Mouse (Mus musculus): Measurements from ENCODE around the gene Dido1. TPM values are rescaled to one million over a fixed set of nuclear protein-coding genes. Genes with fewer than 3 reads are reported as not detected.
A peak's percentile ranks its signal among the peaks of the same experiment; 100 is the strongest.

The Dido1 gene
- total RNA-seq, 1 experiment, result 84.7 TPM

- Histone ChIP-seq H3K9ac (ENCODE audit: insufficient read depth, low read depth, low read length, poor library complexity, severe bottlenecking) (peak overlapping the region; percentile 99), H3K27ac (ENCODE audit: insufficient read depth, low read depth, low read length, poor library complexity, severe bottlenecking) (peak overlapping the region; percentile 97), H3K4me1 (ENCODE audit: control insufficient read depth in 2 of 2, insufficient read depth in 2 of 2, low read length in 2 of 2, poor library complexity in 1 of 2) (peaks cover 5 to 7% of the 10 kb centered on the region in 2 experiments), H3K9me3 (ENCODE audit: control insufficient read depth, insufficient read depth, low read depth, low read length) (no peaks in the 10 kb centered on the region), H3K36me3 (ENCODE audit: control insufficient read depth, insufficient read depth, low read length, poor library complexity, severe bottlenecking) (peaks cover 25% of the 10 kb centered on the region), H3K4me3 (ENCODE audit: insufficient read depth in 1 of 2, low read depth in 1 of 2, low read length in 2 of 2, poor library complexity in 1 of 2, severe bottlenecking in 1 of 2) (peak overlapping the region; percentile 84 to 90)
- no peak for DNase-seq (ENCODE audit: low read depth, low spot score)
- in situ Hi-C loops (cut with MboI; ENCODE audit: low sequenced_read_pairs in 2 of 2, unreplicated experiment in 2 of 2), result no loop called here
- TF ChIP-seq ZNF384 (IDR thresholded peaks at IDR 0.05; ENCODE audit: low read depth, low read length) (no peak), ZC3H11A (IDR thresholded peaks at IDR 0.05; ENCODE audit: borderline replicate concordance, low read depth, low read length) (no peak), MAFK (IDR thresholded peaks at IDR 0.05; ENCODE audit: insufficient read depth, low read depth, low read length) (no peak), HCFC1 (IDR thresholded peaks at IDR 0.05; ENCODE audit: borderline replicate concordance, insufficient read depth, low read length) (no peak), CHD2 (IDR thresholded peaks at IDR 0.05; ENCODE audit: low read depth, low read length) (no peak)
These were observed 717 bp upstream of the Dido1 start for GRCm38 (mm10) chr2:180710276-180711155.

GRCm38 (mm10) chr2:180709023-180709922 is 526 bp downstream of the Dido1 start:
- no peak for TF ChIP-seq MAFK (IDR thresholded peaks at IDR 0.05; ENCODE audit: insufficient read depth, low read depth, low read length)
- TF ChIP-seq ZNF384 (IDR thresholded peaks at IDR 0.05; ENCODE audit: low read depth, low read length), result no peak
- TF ChIP-seq HCFC1 (IDR thresholded peaks at IDR 0.05; ENCODE audit: borderline replicate concordance, insufficient read depth, low read length), result no peak
- no peak for TF ChIP-seq ZC3H11A (IDR thresholded peaks at IDR 0.05; ENCODE audit: borderline replicate concordance, low read depth, low read length)
- peak; percentile 77; the same call in 1 of the 2 replicates for TF ChIP-seq CHD2 (IDR thresholded peaks at IDR 0.05; ENCODE audit: low read depth, low read length)
- Histone ChIP-seq H3K9me3 (ENCODE audit: control insufficient read depth, insufficient read depth, low read depth, low read length) (no peaks in the 10 kb centered on the region), H3K4me1 (ENCODE audit: control insufficient read depth in 2 of 2, insufficient read depth in 2 of 2, low read length in 2 of 2, poor library complexity in 1 of 2) (peaks cover 7 to 14% of the 10 kb centered on the region in 2 experiments), H3K36me3 (ENCODE audit: control insufficient read depth, insufficient read depth, low read length, poor library complexity, severe bottlenecking) (peaks cover 30% of the 10 kb centered on the region), H3K4me3 (ENCODE audit: insufficient read depth in 1 of 2, low read depth in 1 of 2, low read length in 2 of 2, poor library complexity in 1 of 2, severe bottlenecking in 1 of 2) (peak overlapping the region; percentile 88 to 99), H3K27ac (ENCODE audit: insufficient read depth, low read depth, low read length, poor library complexity, severe bottlenecking) (peak overlapping the region; percentile 100), H3K9ac (ENCODE audit: insufficient read depth, low read depth, low read length, poor library complexity, severe bottlenecking) (peak overlapping the region; percentile 99)
- DNase-seq (ENCODE audit: low read depth, low spot score), result peak; percentile 78
- in situ Hi-C loops (cut with MboI; ENCODE audit: low sequenced_read_pairs in 2 of 2, unreplicated experiment in 2 of 2), result no loop called here

GRCm38 (mm10) chr2:180705975-180706374 is 3.8 kb downstream of the Dido1 start:
- in situ Hi-C loops (cut with MboI; ENCODE audit: low sequenced_read_pairs in 2 of 2, unreplicated experiment in 2 of 2), result no loop called here
- no peak for DNase-seq (ENCODE audit: low read depth, low spot score)
- Histone ChIP-seq H3K4me1 (ENCODE audit: control insufficient read depth in 2 of 2, insufficient read depth in 2 of 2, low read length in 2 of 2, poor library complexity in 1 of 2) (peaks cover 5 to 11% of the 10 kb centered on the region in 2 experiments; a peak in 3 of 4 replicates), H3K9me3 (ENCODE audit: control insufficient read depth, insufficient read depth, low read depth, low read length) (no peaks in the 10 kb centered on the region), H3K36me3 (ENCODE audit: control insufficient read depth, insufficient read depth, low read length, poor library complexity, severe bottlenecking) (peaks cover 17% of the 10 kb centered on the region), H3K27ac (ENCODE audit: insufficient read depth, low read depth, low read length, poor library complexity, severe bottlenecking) (peak overlapping the region; percentile 32), H3K9ac (ENCODE audit: insufficient read depth, low read depth, low read length, poor library complexity, severe bottlenecking) (peak overlapping the region; percentile 12; the same call in 1 of the 2 replicates), H3K4me3 (ENCODE audit: insufficient read depth in 1 of 2, low read depth in 1 of 2, low read length in 2 of 2, poor library complexity in 1 of 2, severe bottlenecking in 1 of 2) (peak overlapping the region in 1 of 2 experiments; percentile 36; a peak in 2 of 4 replicates)
- TF ChIP-seq HCFC1 (IDR thresholded peaks at IDR 0.05; ENCODE audit: borderline replicate concordance, insufficient read depth, low read length) (no peak), ZNF384 (IDR thresholded peaks at IDR 0.05; ENCODE audit: low read depth, low read length) (no peak), ZC3H11A (IDR thresholded peaks at IDR 0.05; ENCODE audit: borderline replicate concordance, low read depth, low read length) (no peak), MAFK (IDR thresholded peaks at IDR 0.05; ENCODE audit: insufficient read depth, low read depth, low read length) (no peak), CHD2 (IDR thresholded peaks at IDR 0.05; ENCODE audit: low read depth, low read length) (no peak)

- Histone ChIP-seq H3K36me3 (ENCODE audit: control insufficient read depth, insufficient read depth, low read length, poor library complexity, severe bottlenecking) (peaks cover 17% of the 10 kb centered on the region), H3K9me3 (ENCODE audit: control insufficient read depth, insufficient read depth, low read depth, low read length) (no peaks in the 10 kb centered on the region), H3K9ac (ENCODE audit: insufficient read depth, low read depth, low read length, poor library complexity, severe bottlenecking) (peak overlapping the region; percentile 10; the same call in 1 of the 2 replicates), H3K4me1 (ENCODE audit: control insufficient read depth in 2 of 2, insufficient read depth in 2 of 2, low read length in 2 of 2, poor library complexity in 1 of 2) (peaks cover 7 to 16% of the 10 kb centered on the region in 2 experiments; a peak in 3 of 4 replicates), H3K4me3 (ENCODE audit: insufficient read depth in 1 of 2, low read depth in 1 of 2, low read length in 2 of 2, poor library complexity in 1 of 2, severe bottlenecking in 1 of 2) (peak overlapping the region in 1 of 2 experiments; percentile 36; a peak in 2 of 4 replicates), H3K27ac (ENCODE audit: insufficient read depth, low read depth, low read length, poor library complexity, severe bottlenecking) (no peak overlapping the region; the same call in 1 of the 2 replicates)
- DNase-seq (ENCODE audit: low read depth, low spot score), result no peak
- TF ChIP-seq MAFK (IDR thresholded peaks at IDR 0.05; ENCODE audit: insufficient read depth, low read depth, low read length), result no peak
- no peak for TF ChIP-seq ZNF384 (IDR thresholded peaks at IDR 0.05; ENCODE audit: low read depth, low read length)
- no peak for TF ChIP-seq HCFC1 (IDR thresholded peaks at IDR 0.05; ENCODE audit: borderline replicate concordance, insufficient read depth, low read length)
- no peak for TF ChIP-seq CHD2 (IDR thresholded peaks at IDR 0.05; ENCODE audit: low read depth, low read length)
- TF ChIP-seq ZC3H11A (IDR thresholded peaks at IDR 0.05; ENCODE audit: borderline replicate concordance, low read depth, low read length), result no peak
- in situ Hi-C loops (cut with MboI; ENCODE audit: low sequenced_read_pairs in 2 of 2, unreplicated experiment in 2 of 2), result no loop called here
These were observed 4.7 kb downstream of the Dido1 start for GRCm38 (mm10) chr2:180705066-180705465.

Measured in ES-E14 (cell line).